8 mouse cellular contexts compared by ENCODE assay signal in genomic region chr10:60280353-60280752, GRCm38 (mm10). TPM values are rescaled to one million over a fixed set of nuclear protein-coding genes. Genes with fewer than 3 reads are reported as not detected.
DNase-seq lines count a peak whose midpoint lies in the region; ATAC-seq lines count a peak whose summit lies in the region.

No protein-coding gene starts in this region.

- no peaks in the 10 kb centered on the region for H3K9me3 ChIP-seq in limb, embryonic 13.5 days
- H3K9me3 ChIP-seq in limb, embryonic 10.5 days (replicated peaks), result no peaks in the 10 kb centered on the region
- no peaks in the 10 kb centered on the region for H3K9me3 ChIP-seq in limb, embryonic 15.5 days
- no peaks in the 10 kb centered on the region for H3K9me3 ChIP-seq in neural tube, embryonic 15.5 days (replicated peaks)

- peak overlapping the region; percentile 95 for H3K4me2 ChIP-seq in limb, embryonic 13.5 days (replicated peaks)
- H3K4me2 ChIP-seq in limb, embryonic 15.5 days, result peak overlapping the region; percentile 85
- peak overlapping the region; percentile 84 for H3K4me2 ChIP-seq in neural tube, embryonic 15.5 days

- peaks cover 59% of the 10 kb centered on the region for H3K4me1 ChIP-seq in limb, embryonic 13.5 days
- H3K4me1 ChIP-seq in limb, embryonic 10.5 days, result peaks cover 47% of the 10 kb centered on the region
- peaks cover 61% of the 10 kb centered on the region for H3K4me1 ChIP-seq in limb, embryonic 15.5 days
- H3K4me1 ChIP-seq in neural tube, embryonic 15.5 days, result peaks cover 76% of the 10 kb centered on the region

- H3K9ac ChIP-seq in limb, embryonic 13.5 days, result no peak overlapping the region
- no peak overlapping the region for H3K9ac ChIP-seq in limb, embryonic 15.5 days
- H3K9ac ChIP-seq in neural tube, embryonic 15.5 days (replicated peaks), result no peak overlapping the region

- H3K27me3 ChIP-seq in limb, embryonic 13.5 days, result no peaks in the 10 kb centered on the region
- no peaks in the 10 kb centered on the region for H3K27me3 ChIP-seq in limb, embryonic 10.5 days (ENCODE audit: low read depth, poor library complexity, severe bottlenecking)
- no peaks in the 10 kb centered on the region for H3K27me3 ChIP-seq in limb, embryonic 15.5 days
- no peaks in the 10 kb centered on the region for H3K27me3 ChIP-seq in neural tube, embryonic 15.5 days (replicated peaks)

- no peak overlapping the region for H3K27ac ChIP-seq in limb, embryonic 13.5 days
- no peak overlapping the region for H3K27ac ChIP-seq in limb, embryonic 10.5 days
- no peak overlapping the region; the same call in 1 of the 2 replicates for H3K27ac ChIP-seq in limb, embryonic 15.5 days
- H3K27ac ChIP-seq in neural tube, embryonic 15.5 days (replicated peaks), result 0 out of 2 replicates have a peak overlapping the region, but pooled peaks have one; percentile 0

- peaks cover 3% of the 10 kb centered on the region; the same call in 1 of the 2 replicates for H3K36me3 ChIP-seq in limb, embryonic 13.5 days
- H3K36me3 ChIP-seq in limb, embryonic 10.5 days, result peaks cover 14% of the 10 kb centered on the region; the same call in 1 of the 2 replicates
- H3K36me3 ChIP-seq in limb, embryonic 15.5 days, result no peaks in the 10 kb centered on the region
- no peaks in the 10 kb centered on the region for H3K36me3 ChIP-seq in neural tube, embryonic 15.5 days

- 90% methylated on average over 6 of the region's 6 CpGs for WGBS in limb, embryonic 13.5 days
- WGBS in limb, embryonic 10.5 days, result 89% methylated on average over 6 of the region's 6 CpGs
- 82% methylated on average over 6 of the region's 6 CpGs for WGBS in limb, embryonic 15.5 days
- 85% methylated on average over 6 of the region's 6 CpGs for WGBS in neural tube, embryonic 15.5 days

- no peak overlapping the region for H3K4me3 ChIP-seq in limb, embryonic 13.5 days
- H3K4me3 ChIP-seq in limb, embryonic 10.5 days, result no peak overlapping the region
- H3K4me3 ChIP-seq in limb, embryonic 15.5 days, result no peak overlapping the region
- H3K4me3 ChIP-seq in neural tube, embryonic 15.5 days (replicated peaks), result no peak overlapping the region

- no peak for ATAC-seq in limb, embryonic 13.5 days (ENCODE audit: low FRiP score, low read depth)
- ATAC-seq in limb, embryonic 15.5 days (ENCODE audit: insufficient number of reproducible peaks, low FRiP score, low TSS enrichment, low read depth), result no peak
- ATAC-seq in neural tube, embryonic 15.5 days (ENCODE audit: low FRiP score), result no peak

- DNase-seq in limb, embryonic 10.5 days (ENCODE audit: low spot score), result no peak
- peak; percentile 82 for DNase-seq in fat pad, adult 2 months (ENCODE audit: extremely low read depth, low read depth, low spot score)
- no peak for DNase-seq in lung, postnatal 25 days (ENCODE audit: low spot score)
- DNase-seq in adrenal gland, postnatal 36 days, result no peak
- no peak for DNase-seq in adrenal gland, adult 2 months

RNA-seq across cellular contexts. Expression of gene Psap, which starts 2.9 kb away (rescaled TPM):
- 103 and 104 TPM in 2 replicates for polyA plus RNA-seq in limb, embryonic 13.5 days (2015; fragmentation: Nextera tagmentation; extraction: Ambion mirVana)
- 36.2 and 41.0 TPM in 2 replicates for polyA plus RNA-seq in limb, embryonic 10.5 days (2016; fragmentation: Nextera tagmentation; extraction: Ambion mirVana)
- 177 and 226 TPM in 2 replicates for polyA plus RNA-seq in limb, embryonic 15.5 days (2015; fragmentation: Nextera tagmentation; extraction: Ambion mirVana)
- 217 and 220 TPM in 2 replicates for polyA plus RNA-seq in neural tube, embryonic 15.5 days (2015; fragmentation: Nextera tagmentation; extraction: Ambion mirVana)
- 1,000 to 10,000 TPM; 1,035 to 1,192 TPM for total RNA-seq in adrenal gland, postnatal 36 days (2021)
- 1,000 to 10,000 TPM; 1,081 to 1,299 TPM for total RNA-seq in adrenal gland, adult 2 months (2021)
- 1,236 and 1,342 TPM in 2 replicates for polyA plus RNA-seq in adrenal gland, adult 2 months (2012; rRNA removed)
